Mouse (Mus musculus) spleen, adult 2 months (tissue): ENCODE data around the gene Usp45.

Experiments
- CTCF ChIP-seq: fragments of 200-500 bp; IDR thresholded peaks from 2 replicates; pipeline ENCODE4 v1.5.1; 2011; ENCODE audit warnings: mild to moderate bottlenecking, inconsistent platforms; ENCODE audit not compliant: insufficient read depth, insufficient read length, insufficient replicate concordance; ENCODE audit errors: extremely low read depth
- POLR2A ChIP-seq: fragments of 200-500 bp; IDR thresholded peaks from 2 replicates; pipeline ENCODE4 v1.6.1; 2011; ENCODE audit warnings: low read depth, low read length, inconsistent platforms

GRCm38 (mm10) chr4:21847481-21848286 lies 80.7 kb downstream of the Usp45 start, which contains the start of gene Pnisr:
- TF ChIP-seq CTCF (peak; percentile 58; the same call in 1 of the 2 replicates), POLR2A (peak; percentile 17; the same call in 1 of the 2 replicates)
